Mouse (Mus musculus): ENCODE measurements at regions not wholly inside any gene's neighbourhood (a gene's known extent, or its start where the extent isn't known, plus 50 kb on each side); places are given as distances from the start of the nearest gene placed in this dataset.
A peak's percentile ranks its signal among the peaks of the same experiment; 100 is the strongest.

DNA sequence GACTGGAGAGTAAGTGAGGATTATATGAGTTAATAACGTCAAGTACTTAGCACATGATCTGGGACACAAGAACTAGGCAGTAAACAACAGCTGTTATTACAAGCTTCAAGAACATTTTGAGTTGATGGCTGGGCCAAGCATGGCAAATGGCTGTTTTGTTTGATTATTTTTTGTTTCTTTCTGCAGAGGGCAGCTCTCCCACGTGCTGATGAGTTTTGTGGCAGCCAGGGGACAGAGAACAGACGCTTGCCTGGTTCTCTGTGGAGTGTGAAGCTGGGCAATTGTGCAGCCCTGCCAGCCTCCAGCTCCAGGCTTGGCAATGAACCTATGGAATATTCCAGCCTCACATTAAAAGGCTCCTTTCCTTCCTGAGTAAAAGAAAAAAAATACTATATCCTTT lies 592.2 kb downstream of the Tox3 start:
- no peak for DNase-seq (ENCODE audit: low read depth)

DNA sequence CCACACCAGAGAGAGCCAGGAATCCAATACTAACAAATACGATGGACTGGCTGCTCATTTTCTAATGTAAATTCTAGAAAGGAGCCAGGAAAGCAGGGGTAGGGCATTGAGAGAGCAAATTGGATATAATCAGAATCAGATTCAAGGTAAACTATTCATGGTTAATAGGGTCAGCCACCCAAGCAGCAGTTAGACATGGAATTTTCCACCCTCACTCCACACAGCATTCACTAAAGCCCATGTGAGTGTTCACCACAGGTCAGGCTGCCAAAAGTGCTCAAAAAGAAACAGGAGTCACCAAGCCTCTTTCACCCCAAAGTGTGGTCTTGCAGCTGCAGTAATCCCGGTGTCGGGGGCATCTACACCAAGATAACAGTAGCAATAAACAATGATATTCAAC lies 596.9 kb downstream of the Tox3 start:
- no peak for DNase-seq (ENCODE audit: low read depth)

DNA sequence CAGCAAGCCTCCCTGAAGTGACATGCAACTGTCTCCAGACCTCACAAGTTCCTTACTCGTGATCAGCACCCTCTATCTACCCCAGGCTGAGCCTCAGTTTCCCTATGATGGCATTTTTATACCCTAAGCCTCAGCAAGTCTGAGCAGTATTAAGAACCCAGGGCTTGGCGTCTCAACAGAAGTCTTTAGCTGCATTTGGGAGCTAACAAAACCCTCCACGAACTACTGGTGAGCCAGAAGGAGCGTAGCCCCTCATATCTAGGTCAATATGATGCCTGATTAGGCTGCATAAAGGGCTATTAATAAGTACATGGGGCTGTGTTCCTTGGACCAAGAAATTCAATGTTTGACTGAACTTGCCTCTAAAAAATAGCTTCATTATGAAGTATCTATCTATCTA lies 600.4 kb downstream of the Tox3 start:
- no peak for DNase-seq (ENCODE audit: low read depth)

DNA sequence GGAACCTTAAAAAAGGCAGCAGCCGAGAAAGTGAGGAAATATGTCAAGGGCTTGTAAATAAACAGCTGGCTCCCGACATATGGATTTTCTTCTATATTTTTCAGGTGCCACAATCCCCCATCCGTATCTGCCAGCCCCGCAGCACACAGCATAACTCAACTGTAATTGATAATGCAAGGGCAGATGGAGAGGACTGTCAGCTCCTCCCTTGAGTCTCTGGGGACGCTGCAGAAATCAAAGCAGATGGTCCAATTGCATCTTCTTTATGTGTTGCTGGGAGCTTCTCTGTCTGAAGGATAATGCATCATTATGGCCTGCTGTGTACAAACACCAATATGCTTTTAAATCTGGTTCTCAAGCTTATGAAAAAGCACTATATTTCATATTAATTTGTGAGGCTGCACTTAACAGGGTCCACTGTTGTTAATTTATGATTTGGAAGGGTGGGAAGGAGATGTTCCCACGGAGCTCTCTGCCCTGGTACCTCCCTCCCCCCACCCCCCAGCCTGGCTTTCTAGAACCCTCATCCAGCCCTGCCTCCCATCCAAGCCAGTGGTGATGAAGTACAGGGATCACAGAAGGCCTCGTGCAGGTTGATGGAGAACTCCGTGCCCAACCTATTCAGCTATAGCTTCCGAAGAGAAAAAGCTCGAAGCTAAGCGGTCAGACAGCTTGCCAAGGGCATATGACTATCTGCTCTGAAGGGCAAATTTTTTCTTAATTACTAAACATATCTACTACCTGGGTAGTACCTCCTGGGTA lies 603.7 kb downstream of the Tox3 start:
- DNase-seq (ENCODE audit: low read depth): no peak

DNA sequence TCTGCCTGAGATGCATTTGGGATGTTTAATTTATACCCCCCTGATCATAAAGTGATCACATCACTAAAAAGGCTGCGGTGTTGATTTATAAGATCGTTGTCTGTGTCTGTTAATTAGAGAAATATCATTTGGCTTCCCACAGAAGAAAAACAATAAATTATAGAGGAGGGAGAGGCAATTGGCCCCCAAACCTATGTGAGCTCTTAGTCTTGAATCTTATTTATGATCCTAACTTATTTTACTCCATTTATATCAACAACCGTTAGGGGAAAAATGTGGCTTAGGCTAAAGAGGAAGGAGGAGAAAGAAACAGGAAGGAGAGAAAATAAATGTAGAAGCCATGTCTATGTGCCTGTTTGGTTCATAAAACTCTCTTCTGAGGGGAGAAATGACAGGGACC lies 609.5 kb downstream of the Tox3 start:
- no peak for DNase-seq (ENCODE audit: low read depth)

DNA sequence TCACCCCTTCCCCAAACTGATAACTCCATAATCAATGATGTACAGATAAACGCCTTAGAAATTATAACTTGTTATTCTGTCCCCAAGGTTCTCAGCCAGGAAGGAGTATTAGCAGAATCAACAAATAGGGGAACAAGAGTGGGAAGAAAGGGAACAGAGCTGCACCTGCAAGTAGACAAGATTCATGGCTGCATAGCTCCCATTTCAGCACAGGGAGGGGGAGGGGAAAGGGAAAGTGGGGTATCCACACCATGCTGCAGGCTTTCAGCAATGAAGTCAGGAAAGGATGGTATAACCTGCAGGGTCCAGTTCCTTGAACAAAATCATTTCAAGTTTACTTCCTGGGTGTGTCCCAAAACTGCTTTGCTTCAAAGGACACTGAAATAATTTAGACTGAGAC lies 610.5 kb downstream of the Tox3 start:
- DNase-seq (ENCODE audit: low read depth): no peak

DNA sequence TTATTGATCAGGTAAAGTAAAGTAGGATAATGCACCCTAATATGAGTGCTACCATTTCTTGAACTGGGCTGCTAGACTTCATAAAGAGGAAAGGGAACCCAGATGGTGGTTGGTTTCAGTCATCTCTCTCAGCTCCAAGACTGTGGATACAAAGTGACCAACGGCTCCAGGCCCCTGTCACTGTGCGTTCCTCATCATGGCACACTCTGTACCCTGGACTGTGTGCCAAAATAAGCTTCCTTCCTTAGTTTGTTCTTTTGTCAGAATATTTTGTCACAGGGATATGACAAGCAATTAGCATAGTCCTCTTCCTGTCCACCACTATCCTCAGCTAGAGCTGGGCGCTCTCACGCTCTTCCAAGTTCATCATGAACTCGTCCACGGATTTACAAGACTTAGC lies 620.9 kb downstream of the Tox3 start:
- no peak for DNase-seq (ENCODE audit: low read depth)

DNA sequence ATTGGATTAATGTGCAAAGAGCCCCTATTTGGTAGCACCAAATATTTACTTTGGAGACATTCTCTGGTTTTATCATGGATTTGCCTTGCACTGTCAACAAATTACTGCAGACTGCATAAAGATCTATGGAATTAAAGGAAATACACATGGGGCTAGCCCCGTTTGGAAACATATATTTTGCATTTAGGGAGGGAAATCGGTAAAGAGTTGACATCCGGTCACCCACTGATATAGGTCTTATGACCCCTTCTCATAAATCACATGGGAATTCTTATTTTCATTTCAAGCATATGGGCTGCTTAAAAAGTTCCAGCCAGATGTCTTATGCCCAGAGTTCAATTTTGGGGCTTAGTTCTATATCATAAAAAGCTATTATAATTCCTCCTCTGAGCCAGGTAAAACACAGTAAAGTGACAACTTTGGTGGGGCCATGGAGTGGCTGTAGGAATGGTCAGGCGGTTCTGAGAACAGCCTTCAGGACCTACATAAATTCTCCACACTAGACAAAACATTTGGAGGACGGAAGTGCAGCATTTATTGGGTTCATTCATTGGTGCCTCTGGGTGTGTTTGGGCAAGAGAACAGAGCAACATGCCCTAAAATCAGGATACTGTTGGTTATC lies 626.3 kb downstream of the Tox3 start:
- no peak for DNase-seq (ENCODE audit: low read depth)

DNA sequence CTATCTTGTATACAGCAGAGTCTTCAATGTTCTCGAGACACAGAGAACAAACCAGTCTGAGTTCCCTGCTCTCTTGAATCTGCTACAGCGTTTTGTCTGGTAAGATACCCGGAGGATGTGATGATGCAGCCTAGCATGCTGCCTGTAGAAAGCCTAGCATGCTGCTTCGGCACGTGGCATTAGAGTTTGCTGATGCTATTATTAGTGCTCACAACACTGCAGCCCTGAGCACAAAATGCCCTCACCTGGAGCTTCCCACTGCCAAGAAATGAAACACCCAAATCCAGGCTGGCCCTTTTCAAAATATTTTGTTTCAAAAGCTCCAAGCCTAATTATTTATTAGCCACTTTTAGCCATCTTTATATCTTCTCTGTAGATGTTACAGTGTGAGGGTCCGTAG lies 634.3 kb downstream of the Tox3 start:
- DNase-seq (ENCODE audit: low read depth): no peak

DNA sequence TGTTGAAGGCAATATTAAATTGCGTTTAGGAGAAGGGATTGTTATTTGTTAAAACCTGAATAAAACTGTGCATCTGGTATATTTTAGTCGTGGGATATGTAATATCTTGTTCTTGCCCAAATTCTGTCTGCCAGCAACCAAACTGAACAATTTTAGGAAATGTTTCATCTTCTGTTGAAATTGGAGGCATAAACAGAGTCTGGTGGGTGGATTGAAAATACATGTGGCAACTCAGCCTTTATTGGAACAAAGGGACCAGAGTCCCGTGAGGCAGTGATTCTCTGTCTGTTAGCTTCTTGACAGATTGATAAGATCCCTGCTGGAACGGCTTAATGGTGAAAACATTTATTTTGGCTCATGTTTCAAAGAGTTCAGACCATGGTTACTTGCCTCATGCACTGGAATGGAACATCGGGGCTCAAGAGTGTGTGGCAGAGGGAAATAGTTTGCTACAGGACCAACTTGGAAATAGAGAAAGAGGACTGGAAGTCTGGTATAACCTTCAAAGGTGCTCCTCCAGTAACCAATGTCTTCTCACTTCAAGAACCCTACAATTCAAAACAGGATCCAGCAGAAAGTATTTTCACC lies 640.7 kb downstream of the Tox3 start:
- no peak for DNase-seq (ENCODE audit: low read depth)

DNA sequence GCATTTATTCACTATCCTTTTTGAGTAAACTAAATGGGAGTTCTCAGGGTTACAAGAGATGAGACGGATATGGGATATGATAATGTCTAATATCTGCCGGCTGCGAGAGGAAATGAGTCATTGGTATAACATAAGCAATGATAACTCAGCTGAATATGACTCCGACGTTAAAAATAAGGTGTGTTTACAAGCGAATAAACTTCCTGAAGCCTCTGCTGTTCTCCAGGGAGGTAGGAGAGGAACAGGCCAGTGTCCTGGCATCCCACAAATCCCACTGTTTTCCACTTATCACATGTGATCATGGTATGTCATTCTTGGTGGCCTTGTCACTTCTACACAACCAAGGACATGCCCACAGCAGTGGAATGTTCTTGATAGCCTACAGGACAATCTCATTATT lies 641.7 kb upstream of the Sall1 start:
- no peak for DNase-seq (ENCODE audit: low read depth)

DNA sequence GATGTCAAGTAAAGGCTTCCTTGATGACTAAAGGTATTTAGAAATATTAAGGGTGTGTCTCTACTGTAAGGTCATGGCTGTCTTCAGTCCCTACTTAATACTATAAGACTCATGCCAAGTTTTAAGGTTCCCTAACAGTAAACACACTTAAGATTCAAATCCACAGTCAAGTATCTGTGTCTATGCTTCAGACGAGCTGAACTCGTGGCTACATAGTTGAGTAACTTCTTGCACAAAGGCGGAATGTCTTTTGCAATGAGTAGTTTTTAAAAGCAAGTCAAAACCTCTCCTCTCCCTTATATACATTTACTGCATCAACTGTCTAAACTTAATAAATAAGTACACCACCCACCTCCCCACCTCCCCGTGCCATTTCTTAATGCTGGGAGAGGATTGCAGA lies 637.0 kb upstream of the Sall1 start:
- no peak for DNase-seq (ENCODE audit: low read depth)

DNA sequence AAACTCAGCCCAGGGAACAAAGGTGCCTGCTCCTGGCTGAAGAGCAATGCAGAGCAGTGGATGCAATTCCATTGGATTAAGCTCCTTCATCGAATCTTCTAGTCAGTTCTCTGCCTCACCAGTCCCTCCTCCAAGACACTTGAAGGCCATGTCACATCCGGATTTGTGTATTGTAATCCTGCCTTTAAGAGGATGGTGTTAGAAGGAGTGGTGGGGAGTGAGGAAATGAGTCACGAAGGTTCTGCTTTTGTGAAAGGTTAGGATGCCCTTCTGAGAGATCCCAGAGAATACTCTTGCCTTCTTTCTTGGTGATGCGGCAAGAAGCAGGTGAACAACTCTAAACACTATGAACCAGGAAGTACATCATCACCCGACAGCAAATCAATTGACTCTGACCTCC lies 636.4 kb upstream of the Sall1 start:
- no peak for DNase-seq (ENCODE audit: low read depth)

DNA sequence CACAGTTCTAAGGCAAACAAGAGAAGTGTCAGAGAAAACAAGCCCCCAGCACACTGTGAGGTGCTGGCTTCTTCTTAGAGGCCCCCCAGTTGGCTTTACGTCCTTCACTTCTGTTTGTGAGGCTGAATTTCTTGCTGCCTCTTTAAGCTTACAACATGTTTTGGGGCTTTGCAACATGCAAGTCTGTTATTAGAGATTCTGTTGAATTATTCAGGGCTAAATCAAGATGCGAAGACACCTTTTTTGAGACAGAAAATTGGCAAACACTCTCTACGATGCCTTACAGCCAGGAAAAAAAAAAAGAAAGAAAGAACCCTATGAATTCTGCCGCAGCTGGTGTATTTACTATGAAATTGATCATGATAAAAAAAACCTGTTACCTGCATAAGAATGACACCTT lies 635.6 kb upstream of the Sall1 start:
- DNase-seq (ENCODE audit: low read depth): no peak

DNA sequence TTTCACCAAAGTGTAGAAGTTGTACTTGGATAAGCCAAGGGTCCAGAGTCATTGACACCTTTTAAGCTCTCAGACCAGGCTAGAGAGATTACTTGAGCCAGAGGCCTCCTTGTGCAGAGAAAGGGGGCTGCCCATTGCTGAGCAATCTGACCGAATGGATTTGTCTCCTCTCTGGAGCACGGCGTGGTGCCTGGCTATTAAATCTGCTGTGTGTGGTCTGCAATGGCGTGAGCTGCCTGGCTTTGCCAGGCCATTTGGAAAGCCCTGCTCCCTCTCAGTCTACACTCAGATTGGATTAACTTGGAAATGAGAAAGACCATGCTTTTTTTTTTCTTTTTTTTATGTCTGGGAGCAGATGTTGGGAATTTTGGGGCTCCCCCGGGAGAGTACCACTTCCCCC lies 633.3 kb upstream of the Sall1 start:
- DNase-seq (ENCODE audit: low read depth): no peak

DNA sequence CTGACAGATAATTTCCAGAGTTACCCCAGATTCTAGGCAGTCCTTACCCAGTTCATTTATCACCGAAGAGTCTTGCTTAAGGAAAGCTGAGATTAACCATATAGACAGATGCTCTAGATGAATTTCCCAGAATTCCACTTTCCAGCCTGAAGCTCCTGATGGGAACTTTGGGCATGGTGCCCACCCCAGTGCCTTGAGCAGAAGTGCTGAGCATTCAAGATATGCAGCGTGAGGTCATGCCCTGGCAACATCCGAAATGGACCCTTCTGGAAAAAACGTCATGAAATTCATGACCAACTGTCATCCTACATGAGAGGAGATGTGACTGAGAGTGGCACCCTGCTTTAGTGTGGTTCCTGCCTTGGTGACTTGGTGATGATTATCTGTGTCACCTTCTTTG lies 629.9 kb upstream of the Sall1 start:
- DNase-seq (ENCODE audit: low read depth): no peak

DNA sequence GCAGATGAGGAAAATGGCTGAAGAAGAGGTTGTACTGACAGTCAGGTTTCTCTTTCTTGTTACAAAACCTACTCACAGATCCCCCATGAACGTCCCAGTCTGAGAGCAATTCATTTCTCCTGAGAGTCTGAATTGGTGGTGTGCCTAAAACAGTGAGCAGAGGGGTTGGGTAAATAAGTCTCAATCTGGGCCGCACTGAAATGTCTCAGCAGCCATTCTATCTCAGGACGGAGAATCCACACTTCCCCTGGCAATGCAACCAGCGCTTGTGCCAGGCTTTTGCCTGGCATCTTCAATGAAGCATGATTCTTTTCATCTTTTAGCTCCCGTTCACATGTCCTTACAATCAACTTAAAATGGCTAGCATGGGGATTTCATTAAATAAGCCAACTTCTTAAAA lies 628.7 kb upstream of the Sall1 start:
- DNase-seq (ENCODE audit: low read depth): no peak

DNA sequence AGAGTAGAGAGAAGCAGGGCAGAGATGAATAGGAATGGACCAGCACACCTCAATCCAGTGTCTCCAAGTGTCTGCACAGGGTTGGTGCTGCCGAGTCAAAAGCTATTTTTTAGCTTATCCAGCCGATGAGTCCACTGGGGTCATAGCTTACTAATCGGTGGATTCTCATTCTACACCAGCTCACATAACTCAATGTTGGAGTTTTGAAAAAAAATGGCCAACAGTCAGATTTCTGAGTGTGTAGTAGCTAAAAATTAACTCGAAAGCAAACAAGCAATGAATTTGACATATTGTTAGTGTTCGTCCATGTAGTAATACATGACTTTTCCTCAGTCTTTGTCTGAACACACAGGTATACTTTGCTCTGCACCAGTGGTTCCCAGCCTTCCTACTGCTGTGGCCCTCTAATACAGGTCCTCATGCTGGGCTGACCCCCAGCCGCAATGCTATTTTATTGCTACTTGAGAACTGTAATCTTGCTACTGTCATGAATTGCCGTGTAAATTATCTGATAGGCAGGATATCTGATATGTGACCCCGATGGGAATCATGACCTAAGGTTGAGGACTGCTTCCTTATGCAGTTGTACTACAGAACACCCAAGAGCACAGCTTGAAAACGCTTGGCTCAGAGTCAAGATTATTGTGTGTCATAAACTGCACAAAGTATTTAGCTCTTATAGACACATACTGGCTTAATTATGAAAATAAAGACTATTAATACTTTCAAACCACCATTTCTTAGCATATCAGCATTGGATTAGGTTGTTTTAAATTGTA lies 621.1 kb upstream of the Sall1 start:
- DNase-seq (ENCODE audit: low read depth): no peak

DNA sequence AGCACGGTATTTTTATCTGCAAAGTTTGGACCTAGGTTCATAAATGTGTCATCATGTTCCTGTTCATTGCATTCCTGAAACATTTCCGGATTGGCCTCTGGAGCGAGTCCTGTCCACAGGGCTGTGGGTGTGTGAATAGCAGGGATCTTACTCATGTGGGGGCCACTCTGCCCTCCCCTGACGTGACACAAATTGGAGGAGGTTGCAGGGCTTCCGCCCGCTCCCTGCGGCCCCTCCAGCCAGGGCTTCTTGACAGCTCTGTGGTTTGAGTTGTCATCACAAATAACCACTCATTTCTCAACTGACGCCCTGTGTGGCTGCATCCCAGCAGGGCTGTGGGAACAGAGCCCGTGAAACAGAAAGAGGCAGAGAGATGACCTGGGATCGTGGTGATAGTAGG lies 619.9 kb upstream of the Sall1 start:
- DNase-seq (ENCODE audit: low read depth): peak; percentile 62

DNA sequence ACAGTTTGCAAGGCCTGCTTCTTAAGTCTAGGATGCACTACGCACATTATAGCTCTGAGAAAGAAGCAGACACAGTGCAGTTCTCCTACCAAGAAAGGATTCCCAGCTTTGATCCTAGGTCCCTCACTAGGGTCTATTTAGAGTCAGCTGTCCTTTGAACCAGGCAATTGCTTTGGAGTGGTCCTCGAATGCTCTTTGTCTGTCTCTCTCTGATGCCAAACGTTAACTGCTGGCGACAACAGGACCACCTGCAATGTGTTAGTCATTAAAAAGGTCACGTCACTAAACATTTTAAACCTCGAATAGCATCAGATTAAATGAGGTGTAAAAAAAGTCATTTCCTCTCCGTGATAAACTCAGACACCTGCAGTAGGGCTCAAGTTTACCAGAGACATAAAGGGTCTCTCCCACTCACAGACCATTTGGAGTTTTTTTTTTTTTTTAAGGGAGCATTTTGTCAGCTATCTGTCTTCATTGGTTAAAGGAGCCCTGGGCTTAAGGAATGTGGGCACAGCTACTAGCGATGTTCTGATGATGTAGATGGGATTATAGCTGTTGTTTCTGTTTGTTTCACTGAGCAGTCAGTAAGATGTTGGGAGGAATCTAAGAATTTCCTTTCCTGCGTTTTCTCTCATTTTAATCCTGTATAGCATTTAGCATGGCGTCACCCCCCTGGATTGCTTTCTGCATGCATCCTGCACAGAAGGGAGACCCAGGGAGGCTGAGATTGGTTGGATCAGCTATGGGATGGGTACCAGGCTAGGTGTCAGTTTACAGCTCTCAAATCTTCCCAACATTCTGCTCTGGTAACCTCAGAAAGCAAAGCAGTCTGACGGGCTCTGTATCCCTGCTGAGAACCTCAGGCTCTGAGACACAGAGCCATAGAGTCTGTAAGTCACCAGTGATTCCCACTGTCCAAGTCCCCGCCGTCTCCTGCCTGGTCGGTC lies 615.3 kb upstream of the Sall1 start:
- no peak for DNase-seq (ENCODE audit: low read depth)

DNA sequence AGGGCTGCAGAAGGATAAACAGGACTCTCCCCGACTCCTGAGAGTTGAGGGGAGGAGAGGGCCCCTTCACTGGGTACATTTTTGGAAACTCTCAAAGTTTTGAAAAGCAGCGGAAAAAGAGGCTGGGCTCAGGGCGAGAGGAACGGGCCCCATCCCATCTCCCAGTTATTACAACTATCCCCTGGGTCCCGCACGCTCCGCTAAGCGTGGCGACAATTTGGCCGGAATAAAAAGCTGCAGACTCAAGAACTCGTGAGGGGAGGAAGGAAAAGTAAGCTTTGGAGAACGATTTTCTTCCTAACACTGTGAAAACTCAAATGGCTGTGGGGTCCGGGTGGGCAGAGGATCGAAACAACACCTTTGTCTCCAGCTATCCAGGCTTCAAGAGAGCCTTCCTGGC lies 611.4 kb upstream of the Sall1 start:
- DNase-seq (ENCODE audit: low read depth): no peak

All from c-Kit-positive CD71-negative TER-119-negative erythroid progenitor cells, embryonic 14.5 days (primary cell).